Mouse (Mus musculus) inflammation-experienced regulatory T-cells, adult 6 months (primary cell): ENCODE data around the gene Shisa7. TPM values are rescaled to one million over a fixed set of nuclear protein-coding genes. Genes with fewer than 3 reads are reported as not detected.
"Not testable (repeated sequence)": the region's sequence is repeated elsewhere in the genome, so short reads cannot be mapped to it uniquely, and the experiment has no call there.

ENCODE experiments used
- ATAC-seq: one replicate; pipeline ENCODE4 v1.8.0; 2017
- polyA plus RNA-seq, 3 experiments: library from polyadenylated mRNA; unstranded; fragments of 100-300 nt; shearing (Covaris generic); gene quantifications; one replicate each; pipeline ENCODE4 v1.2.1; 2017

Gene Shisa7
- polyA plus RNA-seq, 3 experiments from 2014 or later: not detected

- ATAC-seq: no peak
Measured at GRCm38 (mm10) chr7:4793674-4794073, 50.8 kb downstream of the Shisa7 start.

- ATAC-seq: not testable (repeated sequence)
Measured at GRCm38 (mm10) chr7:4793248-4793647, 51.2 kb downstream of the Shisa7 start.

GRCm38 (mm10) chr7:4792278-4793212 lies 52.0 kb downstream of the Shisa7 start, which contains the start of gene Rpl28:
Rpl28 (plus strand) TSS chr7:4792874.
- peak; percentile 94 for ATAC-seq

- ATAC-seq: no peak
Measured at GRCm38 (mm10) chr7:4789436-4789935, 55.0 kb downstream of the Shisa7 start, which contains the start of gene Tmem238. Tmem238 (minus strand) TSS chr7:4789656.

- no peak for ATAC-seq
Measured at GRCm38 (mm10) chr7:4788499-4789435, 55.7 kb downstream of the Shisa7 start.

- ATAC-seq: no peak
Measured at GRCm38 (mm10) chr7:4783667-4784268, 60.7 kb downstream of the Shisa7 start.

GRCm38 (mm10) chr7:4782759-4783158 lies 61.7 kb downstream of the Shisa7 start, which contains the start of the genes Il11 and Tmem190:
Il11 (minus strand) TSS chr7:4782859.
Tmem190 (plus strand) TSS chr7:4782937.
- ATAC-seq: no peak

- no peak for ATAC-seq
Measured at GRCm38 (mm10) chr7:4782130-4782529, 62.4 kb downstream of the Shisa7 start.

GRCm38 (mm10) chr7:4779921-4780320 lies 64.6 kb downstream of the Shisa7 start:
- ATAC-seq: no peak

- ATAC-seq: no peak
Measured at GRCm38 (mm10) chr7:4777851-4778637, 66.5 kb downstream of the Shisa7 start.

- ATAC-seq: peak; percentile 60
Measured at GRCm38 (mm10) chr7:4776861-4777830, 67.3 kb downstream of the Shisa7 start.

GRCm38 (mm10) chr7:4776131-4776530 lies 68.4 kb downstream of the Shisa7 start:
- no peak for ATAC-seq

Other genes with a start within 250 kb of the Shisa7 start
- gene Ptprh, start 240.7 kb downstream of the Shisa7 start, polyA plus RNA-seq: not detected
- 1 to 10 TPM; 3.1 to 4.1 (median 4.0) TPM for gene Tmem86b, start 213.3 kb downstream of the Shisa7 start, polyA plus RNA-seq
- gene Ppp6r1, start 185.7 kb downstream of the Shisa7 start, polyA plus RNA-seq: 10 to 100 TPM in 1 of 3 experiments, 1 to 10 TPM in 2; 7.7 to 13.6 (median 9.7) TPM
- gene Hspbp1, start 159.6 kb downstream of the Shisa7 start, polyA plus RNA-seq: 10 to 100 TPM; 41.5 to 52.0 (median 46.5) TPM
- gene Brsk1, start 154.1 kb downstream of the Shisa7 start, polyA plus RNA-seq: under 1 TPM in 1 of 3 experiments, not detected in 2; 0.62 TPM
- not detected for gene Tmem150b, start 119.4 kb downstream of the Shisa7 start, polyA plus RNA-seq
- 10 to 100 TPM; 22.6 to 25.7 (median 24.9) TPM for gene Kmt5c, start 104.6 kb downstream of the Shisa7 start, polyA plus RNA-seq
- gene Cox6b2, start 91.6 kb downstream of the Shisa7 start, polyA plus RNA-seq: 1 to 10 TPM in 1 of 3 experiments, under 1 TPM in 1, not detected in 1; 0.86 to 1.4 TPM
- not detected for gene Fam71e2, start 73.4 kb downstream of the Shisa7 start, polyA plus RNA-seq
- not detected for gene Il11, start 61.8 kb downstream of the Shisa7 start, polyA plus RNA-seq
- not detected for gene Tmem190, start 61.8 kb downstream of the Shisa7 start, polyA plus RNA-seq
- under 1 TPM in 1 of 3 experiments, not detected in 2; 0.90 TPM for gene Tmem238, start 55.0 kb downstream of the Shisa7 start, polyA plus RNA-seq
- gene Rpl28, start 51.8 kb downstream of the Shisa7 start, polyA plus RNA-seq: 100 to 1,000 TPM; 324 to 638 (median 419) TPM
- gene Ube2s, start 32.1 kb downstream of the Shisa7 start, polyA plus RNA-seq: 10 to 100 TPM; 13.2 to 64.5 (median 31.1) TPM
- 10 to 100 TPM; 26.6 to 36.5 (median 34.4) TPM for gene Isoc2b, start 25.6 kb upstream of the Shisa7 start, polyA plus RNA-seq
- gene Isoc2a, start 32.5 kb upstream of the Shisa7 start, polyA plus RNA-seq: under 1 TPM; 0.58 to 0.92 (median 0.70) TPM
- gene Gm36210, start 61.8 kb upstream of the Shisa7 start, polyA plus RNA-seq: not detected
- 1 to 10 TPM in 2 of 3 experiments, under 1 TPM in 1; 0.93 to 1.8 (median 1.6) TPM for gene Zfp628, start 70.5 kb upstream of the Shisa7 start, polyA plus RNA-seq
- under 1 TPM in 2 of 3 experiments, not detected in 1; 0.34 to 0.44 TPM for gene Nat14, start 77.3 kb upstream of the Shisa7 start, polyA plus RNA-seq
- gene Ssc5d, start 81.1 kb upstream of the Shisa7 start, polyA plus RNA-seq: not detected
- gene Sbk2, start 119.7 kb upstream of the Shisa7 start, polyA plus RNA-seq: 1 to 10 TPM in 2 of 3 experiments, not detected in 1; 1.2 to 2.0 TPM
- gene Sbk3, start 126.5 kb upstream of the Shisa7 start, polyA plus RNA-seq: not detected
- 1 to 10 TPM; 4.3 to 6.0 (median 5.1) TPM for gene Zfp579, start 151.5 kb upstream of the Shisa7 start, polyA plus RNA-seq
- 10 to 100 TPM; 34.4 to 44.7 (median 38.9) TPM for gene Zfp524, start 169.7 kb upstream of the Shisa7 start, polyA plus RNA-seq
- gene Fiz1, start 170.0 kb upstream of the Shisa7 start, polyA plus RNA-seq: 10 to 100 TPM in 1 of 3 experiments, 1 to 10 TPM in 2; 7.2 to 15.1 (median 7.9) TPM
- gene Gm44973, start 170.8 kb upstream of the Shisa7 start, polyA plus RNA-seq: 10 to 100 TPM in 2 of 3 experiments, 1 to 10 TPM in 1; 7.8 to 17.2 (median 10.8) TPM
- gene Zfp865, start 175.7 kb upstream of the Shisa7 start, polyA plus RNA-seq: 1 to 10 TPM; 2.5 to 6.7 (median 5.2) TPM
- gene Ccdc106, start 175.9 kb upstream of the Shisa7 start, polyA plus RNA-seq: not detected
- gene 4632433K11Rik, start 189.4 kb upstream of the Shisa7 start, polyA plus RNA-seq: not detected
- gene Zfp784, start 193.8 kb upstream of the Shisa7 start, polyA plus RNA-seq: 1 to 10 TPM; 3.0 to 5.1 (median 3.7) TPM
- 1 to 10 TPM in 1 of 3 experiments, under 1 TPM in 2; 0.77 to 1.3 (median 0.93) TPM for gene Zfp580, start 206.8 kb upstream of the Shisa7 start, polyA plus RNA-seq
- 10 to 100 TPM; 26.0 to 33.4 (median 32.0) TPM for gene U2af2, start 217.4 kb upstream of the Shisa7 start, polyA plus RNA-seq
- gene Epn1, start 235.5 kb upstream of the Shisa7 start, polyA plus RNA-seq: 1 to 10 TPM; 5.8 to 7.3 (median 6.8) TPM